Mouse (Mus musculus) forebrain, embryonic 14.5 days (tissue): ENCODE data around the gene Shank2. TPM values are rescaled to one million over a fixed set of nuclear protein-coding genes. Genes with fewer than 3 reads are reported as not detected.

ENCODE experiments used
- ATAC-seq: fragments of 200-750 bp; cut with Nextera tagmentation; 2 replicates; pipeline ENCODE4 v1.8.0; 2017; ENCODE audit warnings: mild to moderate bottlenecking, moderate library complexity
- DNase-seq: peaks from one replicate; pipeline ENCODE4 v3.0.0-alpha.2; 2015; ENCODE audit warnings: low spot score
- H3K27ac ChIP-seq: fragments of 300-500 bp; sonication (generic); 2 replicates; pipeline ENCODE4 v1.5.1; 2014; ENCODE audit warnings: low read depth, mild to moderate bottlenecking, control low read depth, low read length, moderate library complexity
- H3K27me3 ChIP-seq: fragments of 300-500 bp; sonication (generic); replicated peaks from 2 replicates; pipeline ENCODE4 v1.6.1; 2014; ENCODE audit warnings: low read length, control low read depth, mixed read lengths; ENCODE audit not compliant: control insufficient read depth, insufficient read depth
- H3K36me3 ChIP-seq: fragments of 300-500 bp; sonication (generic); 2 replicates; pipeline ENCODE4 v1.6.1; 2014; ENCODE audit warnings: low read length, control low read depth; ENCODE audit not compliant: control insufficient read depth, insufficient read depth
- H3K4me1 ChIP-seq: fragments of 300-500 bp; sonication (generic); 2 replicates; pipeline ENCODE4 v1.6.1; 2014; ENCODE audit warnings: antibody characterized with exemption, low read length, control low read depth; ENCODE audit not compliant: control insufficient read depth, insufficient read depth
- H3K4me2 ChIP-seq: fragments of 300-500 bp; sonication (generic); 2 replicates; pipeline ENCODE4 v1.6.1; 2014; ENCODE audit warnings: mild to moderate bottlenecking, control low read depth, low read length
- H3K4me3 ChIP-seq: fragments of 300-500 bp; sonication (generic); 2 replicates; pipeline ENCODE4 v1.5.1; 2014; ENCODE audit warnings: low read depth, low read length, control low read depth
- H3K9ac ChIP-seq: fragments of 300-500 bp; sonication (generic); 2 replicates; pipeline ENCODE4 v1.6.1; 2014; ENCODE audit warnings: mild to moderate bottlenecking, low read length, control low read depth, moderate library complexity
- H3K9me3 ChIP-seq: fragments of 300-500 bp; sonication (generic); replicated peaks from 2 replicates; pipeline ENCODE4 v1.6.1; 2016; ENCODE audit warnings: low read length, control low read depth, mixed read lengths; ENCODE audit not compliant: control insufficient read depth
- WGBS: fragments of 180-500 bp; shearing (Covaris S2); extraction: QIAGEN DNeasy Blood & Tissue Kit; methylation state at CpG from one replicate; pipeline ENCODE4 v1.1.7; 2014; 5-methylcytosine and 5-hydroxymethylcytosine counted together
- polyA plus RNA-seq: library from polyadenylated mRNA; unstranded; fragments of >200 nt; fragmentation: Nextera tagmentation; extraction: Ambion mirVana; gene quantifications from 2 replicates; pipeline ENCODE4 v1.2.1, GENCODE M21; 2014

The Shank2 gene
- polyA plus RNA-seq, 1 experiment from 2014 or later = 4.6 TPM

GRCm38 (mm10) chr7:144106352-144107011 lies 104.8 kb downstream of the Shank2 start:
- 20% methylated on average over 8 of the region's 9 CpGs for WGBS
- Histone ChIP-seq H3K4me3 (no peak overlapping the region), H3K9me3 (no peaks in the 10 kb centered on the region), H3K4me2 (no peak overlapping the region), H3K36me3 (no peaks in the 10 kb centered on the region), H3K27me3 (no peaks in the 10 kb centered on the region), H3K4me1 (peaks cover 6% of the 10 kb centered on the region), H3K9ac (no peak overlapping the region), H3K27ac (no peak overlapping the region)
- DNase-seq (peak; percentile 46), ATAC-seq (peak; percentile 55)

GRCm38 (mm10) chr7:144108141-144108540 lies 106.4 kb downstream of the Shank2 start:
- H3K36me3 ChIP-seq = no peaks in the 10 kb centered on the region
- H3K4me1 ChIP-seq = peaks cover 6% of the 10 kb centered on the region
- ATAC-seq (no peak), DNase-seq (no peak)
- no peak overlapping the region for H3K4me3 ChIP-seq
- 88% methylated on average over 5 of the region's 5 CpGs for WGBS
- H3K27ac ChIP-seq = no peak overlapping the region
- H3K4me2 ChIP-seq = no peak overlapping the region
- no peaks in the 10 kb centered on the region for H3K9me3 ChIP-seq
- no peak overlapping the region for H3K9ac ChIP-seq
- no peaks in the 10 kb centered on the region for H3K27me3 ChIP-seq

GRCm38 (mm10) chr7:144111026-144111604 lies 109.4 kb downstream of the Shank2 start:
- 46% methylated on average over 4 of the region's 4 CpGs for WGBS
- H3K9me3 ChIP-seq = no peaks in the 10 kb centered on the region
- DNase-seq (peak; percentile 39), ATAC-seq (no peak)
- H3K27ac ChIP-seq = peak overlapping the region; percentile 30; the same call in 1 of the 2 replicates
- no peaks in the 10 kb centered on the region for H3K27me3 ChIP-seq
- H3K9ac ChIP-seq = no peak overlapping the region
- H3K4me1 ChIP-seq = peaks cover 6% of the 10 kb centered on the region
- no peak overlapping the region for H3K4me3 ChIP-seq
- no peak overlapping the region for H3K4me2 ChIP-seq
- no peaks in the 10 kb centered on the region for H3K36me3 ChIP-seq

GRCm38 (mm10) chr7:144111981-144112380 lies 110.3 kb downstream of the Shank2 start:
- DNase-seq = no peak
- no peaks in the 10 kb centered on the region for H3K27me3 ChIP-seq
- H3K27ac ChIP-seq = no peak overlapping the region
- H3K9me3 ChIP-seq = no peaks in the 10 kb centered on the region
- H3K36me3 ChIP-seq = no peaks in the 10 kb centered on the region
- no peak overlapping the region for H3K4me3 ChIP-seq
- H3K4me2 ChIP-seq = no peak overlapping the region
- 0 out of 2 replicates have a peak, but pooled peaks cover 2% of the 10 kb centered on the region for H3K4me1 ChIP-seq
- no peak for ATAC-seq
- H3K9ac ChIP-seq = no peak overlapping the region
- WGBS = 80% methylated on average over 3 of the region's 3 CpGs

- no peak overlapping the region for H3K4me3 ChIP-seq
- H3K9me3 ChIP-seq = no peaks in the 10 kb centered on the region
- no peak overlapping the region for H3K9ac ChIP-seq
- 78% methylated on average over 3 of the region's 3 CpGs for WGBS
- DNase-seq (no peak), ATAC-seq (no peak)
- no peaks in the 10 kb centered on the region for H3K36me3 ChIP-seq
- no peak overlapping the region for H3K4me2 ChIP-seq
- no peaks in the 10 kb centered on the region for H3K27me3 ChIP-seq
- no peak overlapping the region for H3K27ac ChIP-seq
- no peaks in the 10 kb centered on the region for H3K4me1 ChIP-seq
Measured at GRCm38 (mm10) chr7:144114230-144114629, 112.5 kb downstream of the Shank2 start.

GRCm38 (mm10) chr7:144119562-144119961 lies 117.8 kb downstream of the Shank2 start:
- ATAC-seq = no peak
- no peaks in the 10 kb centered on the region for H3K27me3 ChIP-seq
- no peaks in the 10 kb centered on the region for H3K36me3 ChIP-seq
- H3K9me3 ChIP-seq = no peaks in the 10 kb centered on the region
- no peak overlapping the region for H3K27ac ChIP-seq
- WGBS = 88% methylated on average over 1 of the region's 1 CpGs
- no peaks in the 10 kb centered on the region for H3K4me1 ChIP-seq
- no peak overlapping the region for H3K9ac ChIP-seq
- H3K4me2 ChIP-seq = no peak overlapping the region
- H3K4me3 ChIP-seq = no peak overlapping the region
- no peak for DNase-seq

GRCm38 (mm10) chr7:144132699-144133387 lies 131.1 kb downstream of the Shank2 start:
- H3K4me2 ChIP-seq = no peak overlapping the region
- H3K27me3 ChIP-seq = no peaks in the 10 kb centered on the region
- WGBS = 74% methylated on average over 22 of the region's 22 CpGs
- H3K4me3 ChIP-seq = no peak overlapping the region
- 0 out of 2 replicates have a peak, but pooled peaks cover 2% of the 10 kb centered on the region for H3K4me1 ChIP-seq
- peak overlapping the region; percentile 29; the same call in 1 of the 2 replicates for H3K9ac ChIP-seq
- ATAC-seq = peak; percentile 87
- no peaks in the 10 kb centered on the region for H3K36me3 ChIP-seq
- peak; percentile 70 for DNase-seq
- peak overlapping the region; percentile 72 for H3K27ac ChIP-seq
- no peaks in the 10 kb centered on the region for H3K9me3 ChIP-seq

- peak overlapping the region; percentile 29; the same call in 1 of the 2 replicates for H3K9ac ChIP-seq
- no peaks in the 10 kb centered on the region for H3K9me3 ChIP-seq
- peak; percentile 12; the same call in 1 of the 2 replicates for ATAC-seq
- 0 out of 2 replicates have a peak, but pooled peaks cover 2% of the 10 kb centered on the region for H3K4me1 ChIP-seq
- 58% methylated on average over 9 of the region's 9 CpGs for WGBS
- H3K4me2 ChIP-seq = peak overlapping the region; percentile 30; the same call in 1 of the 2 replicates
- DNase-seq = peak; percentile 19
- H3K4me3 ChIP-seq = no peak overlapping the region
- peak overlapping the region; percentile 87 for H3K27ac ChIP-seq
- no peaks in the 10 kb centered on the region for H3K27me3 ChIP-seq
- H3K36me3 ChIP-seq = no peaks in the 10 kb centered on the region
Measured at GRCm38 (mm10) chr7:144133388-144133998, 131.8 kb downstream of the Shank2 start.
